Mouse (Mus musculus) heart, adult 2 months (tissue): ENCODE measurements around the gene Ywhah. TPM values are rescaled to one million over a fixed set of nuclear protein-coding genes. Genes with fewer than 3 reads are reported as not detected.

ENCODE experiments used
- DNase-seq, 2 experiments: peaks; one replicate each; pipeline ENCODE4 v3.0.0; 2021
- H3K27ac ChIP-seq: fragments of 200-600 bp; 2 replicates; pipeline ENCODE4 v1.8.1; 2022
- H3K27me3 ChIP-seq: fragments of 200-500 bp; 2 replicates; pipeline ENCODE4 v1.6.1; 2012; ENCODE audit warnings: mild to moderate bottlenecking, low read length, inconsistent platforms, mixed read lengths; ENCODE audit not compliant: control insufficient read depth, insufficient read depth
- H3K36me3 ChIP-seq: fragments of 200-500 bp; 2 replicates; pipeline ENCODE4 v1.6.1; 2012; ENCODE audit warnings: low read length, inconsistent platforms; ENCODE audit not compliant: control insufficient read depth, insufficient read depth
- H3K4me1 ChIP-seq: fragments of 200-500 bp; 2 replicates; pipeline ENCODE4 v1.6.1; 2011; ENCODE audit warnings: low read length; ENCODE audit not compliant: control insufficient read depth, insufficient read depth
- H3K4me3 ChIP-seq: fragments of 200-600 bp; 2 replicates; pipeline ENCODE4 v1.8.1; 2022
- H3K79me2 ChIP-seq: fragments of 200-500 bp; replicated peaks from 2 replicates; pipeline ENCODE4 v1.6.1; 2012; ENCODE audit warnings: mild to moderate bottlenecking, inconsistent platforms, low read length, moderate library complexity, mixed read lengths; ENCODE audit not compliant: control insufficient read depth, insufficient read depth
- H3K9ac ChIP-seq: fragments of 200-500 bp; 2 replicates; pipeline ENCODE4 v1.6.1; 2012; ENCODE audit warnings: low read depth, mild to moderate bottlenecking, control low read depth, inconsistent platforms, low read length, mixed read lengths
- CTCF ChIP-seq: fragments of 200-600 bp; IDR thresholded peaks from 2 replicates; pipeline ENCODE4 v1.8.1; 2022; ENCODE audit warnings: antibody characterized with exemption, mild to moderate bottlenecking, moderate library complexity
- EP300 ChIP-seq: fragments of 200-500 bp; IDR thresholded peaks from 2 replicates; pipeline ENCODE4 v1.6.1; 2011; ENCODE audit warnings: low read depth, low read length, control low read depth; ENCODE audit not compliant: insufficient read depth
- POLR2A ChIP-seq: fragments of 200-500 bp; IDR thresholded peaks from 2 replicates; pipeline ENCODE4 v1.6.1; 2011; ENCODE audit warnings: mild to moderate bottlenecking, low read depth, low read length, control low read depth; ENCODE audit not compliant: insufficient read depth
- WGBS: fragments of 180-500 bp; shearing (Covaris S2); methylation state at CpG from one replicate; pipeline ENCODE4 v1.1.7; 2018; 5-methylcytosine and 5-hydroxymethylcytosine counted together
- intact Hi-C: fragments of 180-260 bp; cut with DNase I; formaldehyde crosslinking; loops from one replicate; pipeline ENCODE4 v1.15.1; 2025
- polyA plus RNA-seq: library from polyadenylated mRNA; depleted of rRNA; stranded (reverse); fragments of >200 nt; gene quantifications from 2 replicates; pipeline ENCODE4 v1.2.3, GENCODE M21; 2012; rRNA removed
- total RNA-seq, 2 experiments: library from RNA; stranded (reverse); gene quantifications; 2 replicates each; pipeline ENCODE4 v1.2.3; 2021

Ywhah gene
- total and polyA plus RNA-seq, 3 experiments = 75.4 to 106 (median 82.2) TPM

DNA sequence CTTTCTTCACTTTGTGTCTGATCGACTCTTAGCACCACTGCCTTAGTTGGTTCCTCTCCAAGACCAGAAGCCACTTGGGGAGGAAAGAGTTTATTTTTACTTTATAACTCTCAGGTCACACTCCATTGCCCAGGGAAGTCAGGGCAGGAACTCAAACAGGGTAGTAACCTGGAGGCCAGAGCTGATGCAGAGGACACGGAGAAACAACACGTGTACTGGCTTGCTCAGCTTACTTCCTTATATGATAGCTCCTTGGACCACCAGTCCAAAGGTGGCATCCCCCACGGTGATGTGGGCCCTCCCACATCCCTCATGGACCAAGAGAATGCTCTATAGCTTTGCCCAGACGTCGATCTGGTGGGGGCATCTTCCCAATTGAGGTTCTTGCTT, 26.7 kb downstream of the Ywhah start:
- peaks cover 2% of the 10 kb centered on the region for H3K27me3 ChIP-seq
- H3K36me3 ChIP-seq = no peaks in the 10 kb centered on the region
- WGBS = 88% methylated on average over 6 of the region's 6 CpGs
- TF ChIP-seq CTCF (no peak), POLR2A (no peak), EP300 (no peak)
- H3K4me3 ChIP-seq = no peak overlapping the region
- no peak for DNase-seq
- no peaks in the 10 kb centered on the region for H3K4me1 ChIP-seq
- H3K27ac ChIP-seq = no peak overlapping the region
- intact Hi-C loops = loop anchor here (10.0 kb wide), 1 partner anchor 249 kb away; no protein-coding TSS in a partner anchor
- no peak overlapping the region for H3K9ac ChIP-seq
- H3K79me2 ChIP-seq = no peaks in the 10 kb centered on the region

DNA sequence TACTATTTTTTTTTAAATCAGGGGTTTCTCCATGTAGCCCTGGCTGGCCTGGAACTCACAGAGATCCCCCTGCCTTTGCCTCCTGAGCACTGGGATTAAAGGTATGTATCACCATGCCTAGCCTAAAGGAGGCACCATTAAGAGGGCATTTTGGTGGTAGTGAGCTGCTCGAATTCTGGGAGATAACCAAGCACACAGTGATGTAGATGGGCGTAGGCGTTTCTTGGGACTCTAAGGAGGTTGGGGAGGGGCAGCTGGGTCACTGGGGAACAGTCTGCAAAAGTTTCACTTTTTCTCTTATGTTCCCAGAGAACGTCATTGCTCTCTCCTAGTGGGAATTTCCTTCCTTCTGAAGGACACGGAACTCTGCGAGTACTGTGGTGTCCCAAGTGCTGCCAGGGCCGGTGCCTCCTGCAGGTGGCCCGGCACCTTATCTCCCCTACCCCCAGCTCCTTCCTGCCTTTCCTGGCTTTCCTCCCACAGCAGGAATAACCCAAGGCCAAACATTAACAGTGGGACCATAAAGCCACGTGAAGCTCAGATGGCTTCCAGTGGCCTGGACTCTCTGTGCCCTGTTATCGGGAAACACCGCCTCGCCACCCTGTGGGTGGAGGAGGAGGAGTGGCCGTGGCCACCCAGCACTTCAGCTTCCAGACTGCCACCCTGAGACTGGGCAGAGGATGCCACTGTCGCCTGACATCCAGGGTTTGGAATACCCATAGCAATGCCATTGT, 34.4 kb downstream of the Ywhah start:
- no peaks in the 10 kb centered on the region for H3K36me3 ChIP-seq
- H3K27ac ChIP-seq = no peak overlapping the region
- no peaks in the 10 kb centered on the region for H3K27me3 ChIP-seq
- no peaks in the 10 kb centered on the region for H3K79me2 ChIP-seq
- intact Hi-C loops = no loop called here
- TF ChIP-seq POLR2A (no peak), EP300 (no peak), CTCF (no peak)
- no peak for DNase-seq
- no peak overlapping the region for H3K4me3 ChIP-seq
- H3K9ac ChIP-seq = no peak overlapping the region
- H3K4me1 ChIP-seq = no peaks in the 10 kb centered on the region
- 22% methylated on average over 14 of the region's 14 CpGs for WGBS

DNA sequence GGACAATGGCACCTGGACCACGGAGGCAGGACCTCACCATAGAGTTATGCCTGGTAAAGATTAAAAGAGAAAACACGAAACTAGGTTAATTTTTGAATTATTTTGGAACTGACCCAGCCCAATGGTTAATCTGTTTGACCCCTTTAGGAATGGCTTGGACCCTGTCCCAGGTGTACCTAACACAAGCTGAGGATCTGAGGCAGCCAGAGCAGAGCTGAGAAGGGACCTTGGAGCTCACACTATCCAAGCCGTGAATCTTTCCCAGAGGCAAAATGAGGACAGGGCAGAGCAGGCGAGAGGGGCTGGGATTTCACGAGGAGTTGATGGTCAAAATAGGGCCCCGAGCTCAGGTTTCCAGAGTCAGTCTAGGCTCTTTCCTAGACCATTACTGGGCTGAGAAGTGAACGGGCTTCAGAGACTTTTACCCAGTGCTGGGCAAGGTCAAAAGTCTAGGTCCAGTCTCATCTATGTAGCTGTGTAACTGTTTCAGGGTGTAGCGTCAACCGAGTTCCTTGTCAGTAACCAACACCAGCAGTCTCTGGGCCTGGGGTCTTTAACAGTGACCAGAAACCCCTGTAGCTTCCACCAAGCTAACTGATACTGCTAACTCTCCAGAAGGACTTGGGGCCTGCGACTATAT, 37.6 kb downstream of the Ywhah start:
- H3K27me3 ChIP-seq = no peaks in the 10 kb centered on the region
- no peak overlapping the region for H3K27ac ChIP-seq
- no peaks in the 10 kb centered on the region for H3K4me1 ChIP-seq
- no peak for TF ChIP-seq CTCF
- no peak for TF ChIP-seq EP300
- no peak for TF ChIP-seq POLR2A
- no peak overlapping the region for H3K9ac ChIP-seq
- no peak for DNase-seq
- intact Hi-C loops = no loop called here
- H3K4me3 ChIP-seq = no peak overlapping the region
- no peaks in the 10 kb centered on the region for H3K36me3 ChIP-seq
- H3K79me2 ChIP-seq = no peaks in the 10 kb centered on the region
- WGBS = 77% methylated on average over 10 of the region's 10 CpGs

DNA sequence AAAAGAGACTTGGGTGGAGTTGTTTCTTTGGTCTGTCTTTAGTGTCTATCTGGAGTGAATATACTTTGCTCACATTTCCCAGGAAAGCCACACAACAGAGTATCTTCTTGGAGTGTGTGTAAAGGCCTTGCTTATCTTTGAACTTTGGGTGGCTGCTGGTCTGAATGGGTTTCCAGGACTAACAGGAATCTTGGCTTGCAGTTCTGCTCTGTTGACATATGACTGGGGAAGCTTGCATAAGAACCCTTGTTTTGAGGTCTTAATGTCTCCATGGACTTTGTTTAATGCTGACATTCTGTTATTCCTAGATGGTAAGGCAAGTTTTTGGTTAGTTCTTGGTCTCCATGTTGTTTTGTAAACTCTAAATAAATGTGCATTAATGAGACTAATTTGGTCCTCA, 51.5 kb downstream of the Ywhah start:
- Histone ChIP-seq H3K4me1 (no peaks in the 10 kb centered on the region), H3K4me3 (no peak overlapping the region), H3K9ac (no peak overlapping the region), H3K36me3 (no peaks in the 10 kb centered on the region), H3K27me3 (no peaks in the 10 kb centered on the region), H3K27ac (no peak overlapping the region), H3K79me2 (no peaks in the 10 kb centered on the region)
- DNase-seq = no peak
- intact Hi-C loops = no loop called here
- TF ChIP-seq EP300 (no peak), POLR2A (no peak), CTCF (no peak)

- 39% methylated on average over 6 of the region's 6 CpGs for WGBS
- TF ChIP-seq CTCF = no peak
- no peak for TF ChIP-seq EP300
- TF ChIP-seq POLR2A = no peak
Observed at GRCm38 (mm10) chr5:33076490-33077191, 58.0 kb downstream of the Ywhah start.

More at GRCm38 (mm10) chr5:33076490-33077191, 58.0 kb downstream of the Ywhah start:
- no peaks in the 10 kb centered on the region for H3K4me1 ChIP-seq
- no peaks in the 10 kb centered on the region for H3K79me2 ChIP-seq
- DNase-seq = no peak
- H3K27ac ChIP-seq = no peak overlapping the region
- no peak overlapping the region for H3K9ac ChIP-seq
- intact Hi-C loops = no loop called here
- H3K4me3 ChIP-seq = no peak overlapping the region
- no peaks in the 10 kb centered on the region for H3K36me3 ChIP-seq
- H3K27me3 ChIP-seq = no peaks in the 10 kb centered on the region

Other genes starting within 250 kb of the Ywhah start
- gene Pisd, start 233.2 kb upstream of the Ywhah start, total RNA-seq = 10 to 100 TPM; 23.4 to 29.4 TPM
- 39.9 and 48.3 TPM in 2 replicates for gene Pisd, start 233.2 kb upstream of the Ywhah start, polyA plus RNA-seq
- 1 to 10 TPM in 1 of 2 experiments, under 1 TPM in 1; 0.97 to 1.2 TPM for gene Gm20671, start 191.7 kb upstream of the Ywhah start, total RNA-seq
- 1.3 TPM in 1 of 2 replicates, not detected in the other for gene Gm20671, start 191.7 kb upstream of the Ywhah start, polyA plus RNA-seq
- 1 to 10 TPM; 6.0 to 6.3 TPM for gene Prr14l, start 164.6 kb upstream of the Ywhah start, total RNA-seq
- gene Prr14l, start 164.6 kb upstream of the Ywhah start, polyA plus RNA-seq = 3.4 and 4.0 TPM in 2 replicates
- 10 to 100 TPM; 17.5 to 22.3 TPM for gene Depdc5, start 155.1 kb upstream of the Ywhah start, total RNA-seq
- gene Depdc5, start 155.1 kb upstream of the Ywhah start, polyA plus RNA-seq = 7.6 and 15.1 TPM in 2 replicates
- gene Slc5a1, start 85.4 kb downstream of the Ywhah start, total RNA-seq = under 1 TPM; 0.20 to 0.47 TPM
- 0.15 and 0.31 TPM in 2 replicates for gene Slc5a1, start 85.4 kb downstream of the Ywhah start, polyA plus RNA-seq
- 10 to 100 TPM in 1 of 2 experiments, 1 to 10 TPM in 1; 2.6 to 13.7 TPM for gene Spon2, start 199.6 kb downstream of the Ywhah start, total RNA-seq
- 13.8 and 28.5 TPM in 2 replicates for gene Spon2, start 199.6 kb downstream of the Ywhah start, polyA plus RNA-seq